Mouse (Mus musculus) bone marrow macrophage, adult 2 months (primary cell): ENCODE measurements around the gene Taf13.

Experiments used
- CTCF ChIP-seq: IDR thresholded peaks from 2 replicates; pipeline ENCODE4 v1.5.1; 2012; ENCODE audit warnings: low read depth, mild to moderate bottlenecking, low read length, moderate library complexity
- POLR2A ChIP-seq: IDR thresholded peaks from 2 replicates; pipeline ENCODE4 v1.6.1; 2012; ENCODE audit warnings: mild to moderate bottlenecking, low read depth, low read length, borderline replicate concordance

DNA sequence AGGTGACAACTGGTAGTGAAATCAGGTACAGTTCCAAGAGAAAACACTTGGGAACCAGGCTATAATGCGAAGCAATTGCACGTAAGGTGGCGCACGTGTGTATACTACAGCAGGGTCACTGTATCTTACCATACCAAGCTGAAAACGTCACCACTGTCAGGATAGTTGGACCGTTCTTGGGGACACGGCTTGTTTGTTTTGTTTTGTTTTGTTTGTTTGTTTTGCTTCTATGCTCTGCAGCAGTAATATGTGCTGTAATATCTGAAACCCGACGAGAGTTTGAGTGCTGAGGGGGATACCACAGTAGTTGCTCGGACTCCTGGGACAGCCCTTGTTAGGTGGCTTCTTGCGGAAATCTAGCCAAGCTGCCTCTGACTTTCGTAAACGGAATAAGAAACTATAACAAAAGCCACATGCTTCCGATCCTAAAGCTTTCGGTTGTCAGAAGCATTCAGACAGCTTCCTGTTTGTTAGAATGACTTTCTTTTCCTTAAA, 8.7 kb upstream of the Taf13 start:
- TF ChIP-seq CTCF (no peak), POLR2A (no peak)
